Mouse (Mus musculus): ENCODE results near the gene Palm3.

DNA sequence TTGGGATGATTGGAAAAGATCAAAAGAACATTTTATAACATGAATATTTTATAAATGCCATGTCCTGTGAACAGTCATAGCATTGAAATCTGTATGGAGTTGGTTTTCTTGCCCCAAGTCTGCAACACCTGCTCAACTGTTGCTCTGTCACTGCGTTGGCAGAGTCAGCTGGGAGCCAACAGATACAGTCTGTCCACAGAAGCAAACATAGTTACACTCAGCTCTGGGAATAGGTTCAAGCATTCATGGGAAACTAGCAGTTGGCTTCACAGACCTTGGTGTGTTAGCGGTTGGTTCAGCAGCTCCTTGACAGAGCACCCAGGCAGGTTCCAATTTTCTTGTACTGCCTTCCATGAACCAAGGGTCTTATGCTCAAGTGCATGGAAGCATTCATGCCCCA, 49.4 kb downstream of the Palm3 start:
- TF ChIP-seq CTCF (IDR thresholded peaks at IDR 0.05) (no peak), EP300 (IDR thresholded peaks at IDR 0.05) (no peak)

Measured in lung, postnatal 0 days (tissue).